Mouse (Mus musculus) G1E (cell line): Measurements from ENCODE around the gene Phldb3.

Source experiments
- CTCF ChIP-seq: IDR thresholded peaks from 2 replicates; pipeline ENCODE4 v1.5.1; 2012; ENCODE audit warnings: low read depth, low read length, inconsistent platforms, mixed read lengths
- GATA1 ChIP-seq: IDR thresholded peaks from 2 replicates; pipeline ENCODE4 v1.6.1; 2012; ENCODE audit warnings: borderline replicate concordance, low read length, inconsistent platforms, mixed read lengths

DNA sequence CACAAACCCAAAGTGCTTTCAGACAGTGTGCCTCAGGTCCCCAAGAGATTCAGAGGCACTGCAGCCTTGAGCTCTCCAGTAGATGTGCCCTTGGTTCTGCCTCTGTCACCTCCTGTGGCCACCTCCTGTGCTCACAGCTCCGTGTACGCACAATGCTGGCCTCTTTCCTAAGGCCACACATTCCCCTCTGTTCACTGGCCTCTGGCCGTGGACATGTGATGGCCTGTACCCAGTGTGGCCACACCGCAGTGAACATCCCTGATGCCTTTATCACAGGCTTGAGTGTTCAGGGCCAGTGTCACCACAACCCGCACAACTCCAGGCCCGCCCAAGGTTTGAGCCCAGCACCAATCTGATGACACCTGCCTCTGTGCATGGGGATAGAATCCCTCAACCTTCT, 25.7 kb upstream of the Phldb3 start:
- TF ChIP-seq CTCF (no peak), GATA1 (no peak)
